Mouse (Mus musculus) MEL (cell line): ENCODE data around the gene Rccd1. TPM values are rescaled to one million over a fixed set of nuclear protein-coding genes. Genes with fewer than 3 reads are reported as not detected.

Experiments
- DNase-seq: peaks from one replicate; pipeline ENCODE4 v3.0.0; 2011; ENCODE audit warnings: low read depth, low spot score
- H3K27ac ChIP-seq: 2 replicates; pipeline ENCODE4 v1.5.1; 2012; ENCODE audit warnings: low read depth, mild to moderate bottlenecking, control low read depth, low read length, moderate library complexity; ENCODE audit not compliant: control insufficient read depth
- H3K27me3 ChIP-seq, 2 experiments: fragments of 150-350 bp in 1 of 2; sonication (generic) in 1 of 2; 2 replicates each; pipeline ENCODE4 v1.6.1; 2012; ENCODE audit warnings: low read length in 2 of 2, mild to moderate bottlenecking in 2 of 2, improper control_type of control experiment in 1 of 2, moderate library complexity in 1 of 2; ENCODE audit not compliant: insufficient read depth in 2 of 2, control insufficient read depth in 1 of 2
- H3K36me3 ChIP-seq, 2 experiments: 2 replicates each; pipeline ENCODE4 v1.6.1; 2012 to 2014; ENCODE audit warnings: low read length in 2 of 2, improper control_type of control experiment in 1 of 2, inconsistent platforms in 1 of 2, mild to moderate bottlenecking in 1 of 2; ENCODE audit not compliant: insufficient read depth in 2 of 2, control insufficient read depth in 1 of 2
- H3K4me1 ChIP-seq, 2 experiments: fragments of 150-350 bp in 1 of 2; sonication (generic) in 1 of 2; 2 replicates each; pipeline ENCODE4 v1.6.1; 2012; ENCODE audit warnings: low read length in 2 of 2, improper control_type of control experiment in 1 of 2, mild to moderate bottlenecking in 1 of 2; ENCODE audit not compliant: insufficient read depth in 2 of 2, control insufficient read depth in 1 of 2
- H3K4me3 ChIP-seq, 2 experiments: fragments of 150-350 bp in 1 of 2; sonication (generic) in 1 of 2; 2 replicates each; pipeline ENCODE4 v1.5.1; 2012; ENCODE audit warnings: low read depth in 2 of 2, low read length in 2 of 2, mild to moderate bottlenecking in 2 of 2, moderate library complexity in 2 of 2, control low read depth in 1 of 2, improper control_type of control experiment in 1 of 2; ENCODE audit not compliant: control insufficient read depth in 1 of 2, insufficient read depth in 1 of 2
- H3K79me2 ChIP-seq: 2 replicates; pipeline ENCODE4 v1.6.1; 2012; ENCODE audit warnings: mild to moderate bottlenecking, low read length, moderate library complexity; ENCODE audit not compliant: control insufficient read depth, poor library complexity, insufficient read depth
- H3K9ac ChIP-seq: 2 replicates; pipeline ENCODE4 v1.6.1; 2012; ENCODE audit warnings: low read depth, mild to moderate bottlenecking, control low read depth, low read length, moderate library complexity; ENCODE audit not compliant: control insufficient read depth, poor library complexity, severe bottlenecking
- H3K9me3 ChIP-seq: fragments of 150-350 bp; sonication (generic); replicated peaks from 2 replicates; pipeline ENCODE4 v1.6.1; 2012; ENCODE audit warnings: mild to moderate bottlenecking, low read length, improper control_type of control experiment, moderate library complexity; ENCODE audit not compliant: insufficient read depth
- BHLHE40 ChIP-seq: IDR thresholded peaks from 2 replicates; pipeline ENCODE4 v1.6.1; 2012; ENCODE audit warnings: low read depth, mild to moderate bottlenecking, inconsistent platforms, low read length, improper control_type of control experiment, borderline replicate concordance
- ELF1 ChIP-seq: IDR thresholded peaks from 2 replicates; pipeline ENCODE4 v1.6.1; 2014; ENCODE audit warnings: low read depth, mild to moderate bottlenecking, inconsistent platforms, low read length, improper control_type of control experiment, moderate library complexity
- ETS1 ChIP-seq: IDR thresholded peaks from 2 replicates; pipeline ENCODE4 v1.6.1; 2012; ENCODE audit warnings: low read depth, mild to moderate bottlenecking, inconsistent platforms, low read length, improper control_type of control experiment, moderate library complexity
- KAT2A ChIP-seq: conservative IDR thresholded peaks from 2 replicates; pipeline ENCODE4 v1.6.1; 2012; ENCODE audit warnings: low read depth, low read length, improper control_type of control experiment, inconsistent platforms
- MAX ChIP-seq: IDR thresholded peaks from 2 replicates; pipeline ENCODE4 v1.6.1; 2011; ENCODE audit warnings: low read length, improper control_type of control experiment
- MEF2A ChIP-seq: IDR thresholded peaks from 2 replicates; pipeline ENCODE4 v1.6.1; 2014; ENCODE audit warnings: low read depth, mild to moderate bottlenecking, inconsistent platforms, low read length, improper control_type of control experiment; ENCODE audit not compliant: poor library complexity, insufficient replicate concordance, severe bottlenecking; ENCODE audit errors: extremely low read depth
- MXI1 ChIP-seq: IDR thresholded peaks from 2 replicates; pipeline ENCODE4 v1.6.1; 2011; ENCODE audit warnings: mild to moderate bottlenecking, low read depth, low read length, improper control_type of control experiment
- NRF1 ChIP-seq: IDR thresholded peaks from 2 replicates; pipeline ENCODE4 v1.6.1; 2014; ENCODE audit warnings: low read depth, mild to moderate bottlenecking, inconsistent platforms, low read length, improper control_type of control experiment, moderate library complexity; ENCODE audit not compliant: poor library complexity, insufficient read depth, severe bottlenecking
- POLR2A ChIP-seq, 2 experiments: IDR thresholded peaks; 2 replicates each; pipeline ENCODE4 v1.6.1; 2011 to 2012; ENCODE audit warnings: low read length in 2 of 2, mild to moderate bottlenecking in 2 of 2, control low read depth in 1 of 2, improper control_type of control experiment in 1 of 2, low read depth in 1 of 2, moderate library complexity in 1 of 2; ENCODE audit not compliant: control insufficient read depth in 1 of 2, insufficient read depth in 1 of 2, poor library complexity in 1 of 2
- POLR2AphosphoS5 ChIP-seq: IDR thresholded peaks from 2 replicates; pipeline ENCODE4 v1.6.1; 2012; ENCODE audit warnings: low read depth, borderline replicate concordance, mild to moderate bottlenecking, inconsistent platforms, low read length, moderate library complexity, mixed read lengths
- SIN3A ChIP-seq: IDR thresholded peaks from 2 replicates; pipeline ENCODE4 v1.6.1; 2012; ENCODE audit warnings: low read length, improper control_type of control experiment, inconsistent platforms
- USF1 ChIP-seq: IDR thresholded peaks from 2 replicates; pipeline ENCODE4 v1.6.1; 2014; ENCODE audit warnings: low read depth, mild to moderate bottlenecking, inconsistent platforms, low read length, improper control_type of control experiment, moderate library complexity
- ZMIZ1 ChIP-seq: IDR thresholded peaks from 2 replicates; pipeline ENCODE4 v1.6.1; 2012; ENCODE audit warnings: low read depth, mild to moderate bottlenecking, inconsistent platforms, low read length, improper control_type of control experiment, moderate library complexity
- polyA plus RNA-seq, 2 experiments: library from polyadenylated mRNA; stranded (reverse) in 1 of 2; unstranded in 1 of 2; fragments of >175 nt in 1 of 2; fragments of >200 nt in 1 of 2; gene quantifications; 2 replicates each; pipeline versions ENCODE4 v1.2.1 to v1.2.4; 2012; ENCODE audit warnings: low replicate concordance in 2 of 2, low read depth in 1 of 2; ENCODE audit not compliant: insufficient read length in 2 of 2, insufficient read depth in 1 of 2, missing spikeins in 1 of 2
- total RNA-seq: library from RNA; depleted of rRNA; stranded (reverse); fragments of 300-350 nt; gene quantifications from 2 replicates; pipeline ENCODE4 v1.2.3, GENCODE M21; 2012

Rccd1 gene
- total and polyA plus RNA-seq, 3 experiments, result 16.8 to 20.2 TPM; not detected in 1

- TF ChIP-seq NRF1 (peak; percentile 49), MEF2A (no peak)
Measured at GRCm38 (mm10) chr7:80371041-80371751, 46.9 kb upstream of the Rccd1 start, which contains the start of gene Man2a2 (continued).

GRCm38 (mm10) chr7:80370649-80371040, 46.4 kb upstream of the Rccd1 start:
- no peaks in the 10 kb centered on the region for H3K27me3 ChIP-seq
- DNase-seq, result peak; percentile 88
- TF ChIP-seq NRF1, result no peak
- TF ChIP-seq SIN3A, result peak; percentile 67
- 0 out of 2 replicates have a peak, but pooled peaks have one; percentile 15 for TF ChIP-seq ETS1
- TF ChIP-seq ELF1, result no peak
- TF ChIP-seq KAT2A, result no peak
- TF ChIP-seq ZMIZ1, result no peak
- TF ChIP-seq POLR2A (IDR thresholded peaks at IDR 0.05; ENCODE audit: control insufficient read depth in 1 of 2, insufficient read depth in 1 of 2, low read depth in 1 of 2, low read length in 2 of 2, poor library complexity in 1 of 2), result peak; percentile 17 to 32; a peak in 1 of 4 replicates
- H3K4me1 ChIP-seq, result peaks cover 8 to 47% of the 10 kb centered on the region in 2 experiments
- H3K79me2 ChIP-seq, result peaks cover 3% of the 10 kb centered on the region; the same call in 1 of the 2 replicates
- H3K36me3 ChIP-seq, result peaks cover 0 to 30% of the 10 kb centered on the region in 2 experiments; a peak in 2 of 4 replicates
- peak overlapping the region; percentile 68 for H3K27ac ChIP-seq
- H3K9ac ChIP-seq, result peak overlapping the region; percentile 88
- H3K9me3 ChIP-seq, result no peaks in the 10 kb centered on the region
- H3K4me3 ChIP-seq, result peak overlapping the region; percentile 80 to 85

GRCm38 (mm10) chr7:80369967-80370431, 45.7 kb upstream of the Rccd1 start:
- no peaks in the 10 kb centered on the region for H3K27me3 ChIP-seq
- peaks cover 0 to 24% of the 10 kb centered on the region in 2 experiments; a peak in 2 of 4 replicates for H3K36me3 ChIP-seq
- peak overlapping the region; percentile 80 to 85 for H3K4me3 ChIP-seq
- peak; percentile 38 for DNase-seq
- no peak for TF ChIP-seq POLR2AphosphoS5
- TF ChIP-seq BHLHE40, result no peak
- TF ChIP-seq USF1, result 0 out of 2 replicates have a peak, but pooled peaks have one; percentile 9
- peak; percentile 75 for TF ChIP-seq MXI1
- TF ChIP-seq MAX, result peak; percentile 72
- TF ChIP-seq, all 39 proteins: peak for 3
- Histone ChIP-seq H3K9ac (peak overlapping the region; percentile 88), H3K79me2 (peaks cover 3% of the 10 kb centered on the region; the same call in 1 of the 2 replicates), H3K27ac (peak overlapping the region; percentile 68), H3K9me3 (no peaks in the 10 kb centered on the region), H3K4me1 (peaks cover 7 to 41% of the 10 kb centered on the region in 2 experiments)
